Mouse (Mus musculus) heart, embryonic 14.5 days (tissue): ENCODE data around the gene Mybpc1. TPM values are rescaled to one million over a fixed set of nuclear protein-coding genes. Genes with fewer than 3 reads are reported as not detected.
"Not testable (repeated sequence)": the region's sequence is repeated elsewhere in the genome, so short reads cannot be mapped to it uniquely, and the experiment has no call there.

Experiments used
- ATAC-seq: fragments of 200-750 bp; cut with Nextera tagmentation; 2 replicates; pipeline ENCODE4 v1.8.0; 2017; ENCODE audit warnings: low read depth, moderate TSS enrichment; ENCODE audit not compliant: insufficient number of reproducible peaks, insufficient read depth, low FRiP score
- H3K27ac ChIP-seq, 2 experiments: fragments of 200-500 bp in 1 of 2; fragments of 300-500 bp in 1 of 2; sonication (generic) in 1 of 2; replicated peaks in 1 of 2; 2 replicates each; pipeline ENCODE4 v1.5.1; 2012 to 2014; ENCODE audit warnings: low read depth in 2 of 2, low read length in 2 of 2, control low read depth in 1 of 2, mild to moderate bottlenecking in 1 of 2, mixed read lengths in 1 of 2; ENCODE audit not compliant: control insufficient read depth in 1 of 2, insufficient read depth in 1 of 2
- H3K27me3 ChIP-seq: fragments of 300-500 bp; sonication (generic); 2 replicates; pipeline ENCODE4 v1.6.1; 2014; ENCODE audit warnings: mild to moderate bottlenecking, low read length, control low read depth; ENCODE audit not compliant: control insufficient read depth, insufficient read depth
- H3K36me3 ChIP-seq: fragments of 300-500 bp; sonication (generic); 2 replicates; pipeline ENCODE4 v1.6.1; 2014; ENCODE audit warnings: mild to moderate bottlenecking, control low read depth, low read length, mixed read lengths; ENCODE audit not compliant: control insufficient read depth, insufficient read depth
- H3K4me1 ChIP-seq, 2 experiments: fragments of 200-500 bp in 1 of 2; fragments of 300-500 bp in 1 of 2; sonication (generic) in 1 of 2; 2 replicates each; pipeline ENCODE4 v1.6.1; 2012 to 2014; ENCODE audit warnings: low read length in 2 of 2, control low read depth in 1 of 2, mixed read lengths in 1 of 2; ENCODE audit not compliant: control insufficient read depth in 2 of 2, insufficient read depth in 2 of 2
- H3K4me2 ChIP-seq: fragments of 300-500 bp; sonication (generic); 2 replicates; pipeline ENCODE4 v1.6.1; 2014; ENCODE audit warnings: mild to moderate bottlenecking, low read length
- H3K4me3 ChIP-seq, 2 experiments: fragments of 200-500 bp in 1 of 2; fragments of 300-500 bp in 1 of 2; sonication (generic) in 1 of 2; 2 replicates each; pipeline ENCODE4 v1.5.1; 2012 to 2014; ENCODE audit warnings: low read length in 2 of 2, mild to moderate bottlenecking in 2 of 2, control low read depth in 1 of 2, low read depth in 1 of 2, moderate library complexity in 1 of 2; ENCODE audit not compliant: control insufficient read depth in 1 of 2, insufficient read depth in 1 of 2
- H3K9ac ChIP-seq: fragments of 300-500 bp; sonication (generic); 2 replicates; pipeline ENCODE4 v1.6.1; 2014; ENCODE audit warnings: mild to moderate bottlenecking, low read length
- H3K9me3 ChIP-seq: fragments of 300-500 bp; sonication (generic); 2 replicates; pipeline ENCODE4 v1.6.1; 2016; ENCODE audit warnings: low read length, control low read depth; ENCODE audit not compliant: control insufficient read depth
- WGBS: fragments of 180-500 bp; shearing (Covaris S2); extraction: QIAGEN DNeasy Blood & Tissue Kit; methylation state at CpG from one replicate; pipeline ENCODE4 v1.1.7; 2014; 5-methylcytosine and 5-hydroxymethylcytosine counted together
- polyA plus RNA-seq: library from polyadenylated mRNA; unstranded; fragments of >200 nt; fragmentation: Nextera tagmentation; extraction: Ambion mirVana; gene quantifications from 2 replicates; pipeline ENCODE4 v1.2.1, GENCODE M21; 2014

Mybpc1 gene
- polyA plus RNA-seq, 1 experiment from 2014 or later: 4.9 TPM

DNA sequence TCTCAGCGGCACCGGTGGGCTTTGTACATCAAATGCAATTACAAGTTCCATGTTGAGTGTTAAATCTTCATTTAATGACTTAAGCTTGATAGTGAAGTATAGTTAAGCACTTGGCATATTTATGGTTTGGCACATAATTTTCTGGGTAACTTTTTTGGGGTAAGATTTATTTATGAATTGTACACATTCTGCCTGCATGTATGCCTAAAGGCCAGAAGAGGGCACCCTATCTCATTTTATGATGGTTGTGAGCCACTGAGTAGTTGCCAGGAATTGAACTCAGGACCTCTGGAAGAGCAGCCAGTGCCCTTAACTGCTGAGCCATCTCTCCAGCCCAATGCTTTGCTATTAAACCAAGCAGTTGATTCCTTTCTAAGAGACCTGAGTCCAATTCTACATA is 52.2 kb downstream of the Mybpc1 start:
- Histone ChIP-seq H3K36me3 (no peaks in the 10 kb centered on the region), H3K4me2 (no peak overlapping the region), H3K9ac (no peak overlapping the region), H3K4me3 (no peak overlapping the region), H3K27me3 (no peaks in the 10 kb centered on the region), H3K9me3 (no peaks in the 10 kb centered on the region), H3K4me1 (0 out of 4 replicates have a peak, but pooled peaks cover 0 to 2% of the 10 kb centered on the region in 2 experiments), H3K27ac (no peak overlapping the region)
- 97% methylated on average over 2 of the region's 2 CpGs for WGBS
- ATAC-seq: no peak

DNA sequence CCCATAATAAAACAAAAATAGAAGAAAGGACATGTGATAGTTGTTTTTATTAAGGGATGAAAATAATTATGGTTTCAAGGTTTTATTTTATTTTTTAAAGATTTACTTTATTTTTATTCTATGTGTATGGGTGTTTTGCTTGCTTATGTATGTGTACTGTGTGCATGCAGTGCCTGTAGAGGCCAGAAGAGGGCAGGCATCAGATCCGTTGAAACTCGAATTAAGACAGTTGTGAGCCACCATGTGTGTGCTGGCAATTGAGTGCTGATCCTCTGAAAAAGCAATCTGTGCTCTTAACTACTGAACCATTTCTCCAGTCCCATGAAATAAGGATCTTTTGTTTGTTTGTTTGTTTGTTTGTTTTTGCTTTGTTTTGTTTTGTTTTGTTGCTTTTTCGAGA is 54.7 kb downstream of the Mybpc1 start:
- Histone ChIP-seq H3K9me3 (no peaks in the 10 kb centered on the region), H3K4me2 (no peak overlapping the region), H3K9ac (no peak overlapping the region), H3K27me3 (no peaks in the 10 kb centered on the region), H3K4me3 (no peak overlapping the region), H3K4me1 (0 out of 4 replicates have a peak, but pooled peaks cover 0 to 2% of the 10 kb centered on the region in 2 experiments), H3K27ac (no peak overlapping the region), H3K36me3 (no peaks in the 10 kb centered on the region)
- WGBS: 77% methylated on average over 3 of the region's 3 CpGs
- no peak for ATAC-seq

DNA sequence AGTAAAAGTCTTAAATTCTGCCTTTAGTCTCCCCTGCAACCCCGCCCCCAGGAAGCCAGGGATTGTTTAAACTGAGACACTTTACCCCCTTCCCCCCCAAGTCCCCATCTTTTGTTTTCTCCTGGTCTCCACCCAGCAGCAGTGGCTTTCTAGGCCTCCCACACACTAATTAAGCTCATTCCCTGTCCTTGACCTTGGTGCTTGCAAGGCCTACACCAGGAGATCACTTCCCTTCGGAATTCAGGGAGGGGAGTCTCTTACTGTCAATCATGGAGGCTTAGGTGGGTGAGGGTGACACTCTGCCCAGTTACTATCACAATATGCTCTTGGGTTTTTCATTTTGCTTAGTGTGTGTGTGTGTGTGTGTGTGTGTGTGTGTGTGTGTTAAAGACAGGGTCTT is 57.3 kb downstream of the Mybpc1 start:
- Histone ChIP-seq H3K4me2 (no peak overlapping the region), H3K27ac (no peak overlapping the region), H3K4me3 (no peak overlapping the region), H3K4me1 (0 out of 4 replicates have a peak, but pooled peaks cover 0 to 2% of the 10 kb centered on the region in 2 experiments), H3K9ac (no peak overlapping the region), H3K27me3 (no peaks in the 10 kb centered on the region), H3K9me3 (peaks cover 12% of the 10 kb centered on the region), H3K36me3 (no peaks in the 10 kb centered on the region)
- ATAC-seq: no peak
- WGBS: 50% methylated on average over 2 of the region's 2 CpGs

DNA sequence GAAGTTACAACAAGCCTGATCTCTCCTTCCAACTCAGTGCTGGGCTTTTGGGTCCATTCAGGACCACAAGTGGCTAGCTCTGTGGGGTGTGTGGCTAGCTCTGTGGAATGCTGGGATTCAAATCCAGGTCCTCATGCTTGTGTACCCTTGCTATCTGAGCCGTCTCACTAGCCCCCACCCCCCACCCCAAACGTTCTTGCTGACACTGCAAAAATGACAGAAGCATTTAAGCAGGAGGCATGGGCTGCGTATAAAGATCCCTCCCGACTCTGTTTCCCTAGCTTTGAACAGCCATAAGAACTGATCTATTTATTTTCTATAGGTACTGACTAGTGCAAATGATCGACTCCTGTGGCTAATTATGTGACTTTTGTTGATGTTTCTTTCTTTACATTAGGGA is 74.3 kb downstream of the Mybpc1 start:
- H3K27ac ChIP-seq: no peak overlapping the region
- no peak overlapping the region for H3K4me3 ChIP-seq
- H3K4me1 ChIP-seq: no peaks in the 10 kb centered on the region
- H3K9me3 ChIP-seq: no peaks in the 10 kb centered on the region
- H3K36me3 ChIP-seq: no peaks in the 10 kb centered on the region
- no peak overlapping the region for H3K4me2 ChIP-seq
- ATAC-seq: no peak
- no peak overlapping the region for H3K9ac ChIP-seq
- 62% methylated on average over 5 of the region's 5 CpGs for WGBS
- no peaks in the 10 kb centered on the region for H3K27me3 ChIP-seq

DNA sequence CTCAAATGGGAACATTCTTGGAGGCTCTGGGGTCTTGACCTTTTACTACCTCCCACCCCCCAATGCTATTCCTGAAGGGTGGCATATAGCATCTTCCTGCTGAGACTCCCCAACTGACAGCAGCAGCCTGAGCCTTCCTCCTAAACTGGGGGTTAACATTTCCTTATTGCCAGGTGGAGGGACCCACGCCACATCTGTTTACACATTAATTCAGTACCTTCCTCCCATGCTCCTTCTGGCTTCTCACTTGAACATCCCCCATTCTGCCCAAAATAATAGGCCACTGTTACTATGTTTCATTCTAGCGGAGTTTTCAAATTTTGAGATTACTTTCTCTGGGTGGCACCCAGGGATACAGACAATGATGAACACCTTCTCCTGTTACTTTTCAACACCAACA is 80.9 kb downstream of the Mybpc1 start:
- no peaks in the 10 kb centered on the region for H3K4me1 ChIP-seq

DNA sequence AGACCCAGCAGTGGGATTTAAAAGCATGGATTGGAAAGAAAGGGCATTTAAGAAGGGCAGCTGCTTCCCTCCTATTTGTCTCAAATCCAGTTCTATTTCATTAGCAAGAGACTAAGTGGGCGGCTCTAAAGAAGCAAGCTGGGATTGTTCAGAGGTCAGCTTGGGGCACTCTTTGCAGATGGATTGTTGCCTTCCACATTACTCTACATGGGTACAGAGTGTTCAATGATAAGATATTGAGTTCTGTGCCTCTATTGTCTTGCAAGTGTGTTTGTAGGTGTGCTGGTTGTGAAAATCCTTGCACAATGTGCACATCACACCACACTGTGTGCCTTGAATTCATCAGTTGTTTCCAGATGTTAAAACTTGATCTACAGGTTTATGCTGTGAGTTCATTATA is 81.7 kb downstream of the Mybpc1 start:
- no peak for ATAC-seq
- Histone ChIP-seq H3K27me3 (no peaks in the 10 kb centered on the region), H3K36me3 (no peaks in the 10 kb centered on the region), H3K4me2 (no peak overlapping the region), H3K9me3 (no peaks in the 10 kb centered on the region), H3K4me1 (no peaks in the 10 kb centered on the region), H3K27ac (no peak overlapping the region), H3K4me3 (no peak overlapping the region), H3K9ac (no peak overlapping the region)
- WGBS: 66% methylated on average over 1 of the region's 1 CpGs

More for the DNA sequence above, 80.9 kb downstream of the Mybpc1 start:
- no peak overlapping the region for H3K4me2 ChIP-seq
- H3K36me3 ChIP-seq: no peaks in the 10 kb centered on the region
- H3K9ac ChIP-seq: no peak overlapping the region
- 80% methylated on average over 2 of the region's 2 CpGs for WGBS
- no peak overlapping the region for H3K27ac ChIP-seq
- ATAC-seq: no peak
- H3K27me3 ChIP-seq: no peaks in the 10 kb centered on the region
- H3K4me3 ChIP-seq: no peak overlapping the region
- H3K9me3 ChIP-seq: no peaks in the 10 kb centered on the region

DNA sequence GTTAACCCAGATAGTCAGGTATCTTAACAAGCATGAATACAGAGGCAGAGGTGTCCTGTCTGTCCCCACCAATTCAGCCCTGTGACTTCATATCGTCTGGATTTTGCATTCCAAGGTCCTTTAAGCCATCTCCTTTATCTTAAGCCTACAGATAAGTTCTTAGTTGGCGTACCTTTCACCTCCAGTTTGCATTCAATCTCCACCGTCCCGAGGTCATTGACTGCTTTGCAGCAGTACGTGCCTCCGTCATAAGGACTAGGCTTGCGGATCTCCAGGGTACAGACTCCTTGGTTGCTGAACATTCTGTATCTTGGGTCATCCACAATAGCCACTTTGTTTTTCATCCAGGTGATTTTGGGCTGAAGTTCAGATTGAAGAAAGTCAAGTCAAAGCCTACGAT is 82.2 kb downstream of the Mybpc1 start:
- Histone ChIP-seq H3K4me3 (no peak overlapping the region), H3K27me3 (no peaks in the 10 kb centered on the region), H3K4me1 (no peaks in the 10 kb centered on the region), H3K4me2 (no peak overlapping the region), H3K9me3 (no peaks in the 10 kb centered on the region), H3K36me3 (no peaks in the 10 kb centered on the region), H3K27ac (no peak overlapping the region), H3K9ac (no peak overlapping the region)
- WGBS: 64% methylated on average over 8 of the region's 8 CpGs
- no peak for ATAC-seq

DNA sequence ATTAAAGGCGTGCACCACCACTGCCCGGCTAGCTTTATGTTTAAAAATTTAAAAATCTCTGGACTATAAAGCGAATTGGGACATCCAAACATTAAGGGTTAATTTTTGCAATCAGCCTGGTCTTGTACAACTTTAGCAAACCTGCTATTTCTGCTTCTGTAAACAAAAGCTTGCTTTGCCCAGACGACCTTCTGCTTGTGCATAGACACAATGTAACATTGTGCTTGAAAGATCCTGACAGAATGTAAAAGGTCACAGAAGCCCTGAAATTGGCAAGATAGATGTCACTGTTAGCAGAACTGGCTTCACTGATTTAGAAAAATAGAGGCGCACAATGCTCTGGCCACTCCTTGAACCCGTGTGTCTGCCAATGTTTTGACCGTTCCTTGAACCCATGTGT is 89.9 kb downstream of the Mybpc1 start:
- WGBS: 89% methylated on average over 5 of the region's 7 CpGs
- not testable (repeated sequence) for H3K4me2 ChIP-seq, H3K4me3 ChIP-seq, H3K36me3 ChIP-seq, H3K27ac ChIP-seq, ATAC-seq, H3K27me3 ChIP-seq, H3K4me1 ChIP-seq, H3K9me3 ChIP-seq, H3K9ac ChIP-seq
